Mouse (Mus musculus): ENCODE measurements around the gene Nfkbiz.
A peak's percentile ranks its signal among the peaks of the same experiment; 100 is the strongest.

The Nfkbiz gene

GRCm38 (mm10) chr16:55832617-55833016 lies 6.1 kb downstream of the Nfkbiz start:
- no peak for DNase-seq (ENCODE audit: low spot score in 2 of 2)

- DNase-seq (ENCODE audit: low spot score in 2 of 2): no peak
These were observed 6.7 kb downstream of the Nfkbiz start for GRCm38 (mm10) chr16:55832040-55832439.

- DNase-seq (ENCODE audit: low spot score in 2 of 2): no peak
These were observed 7.2 kb downstream of the Nfkbiz start for GRCm38 (mm10) chr16:55831451-55831850.

GRCm38 (mm10) chr16:55823398-55824155 lies 15.1 kb downstream of the Nfkbiz start:
- DNase-seq (ENCODE audit: low spot score in 2 of 2): peak in 1 of 2 experiments; percentile 3

GRCm38 (mm10) chr16:55822741-55823397 lies 15.8 kb downstream of the Nfkbiz start:
- peak in 1 of 2 experiments; percentile 1 for DNase-seq (ENCODE audit: low spot score in 2 of 2)

- peak; percentile 77 for DNase-seq (ENCODE audit: low spot score in 2 of 2)
These were observed 16.5 kb downstream of the Nfkbiz start for GRCm38 (mm10) chr16:55821997-55822740.

- no peak for DNase-seq (ENCODE audit: low spot score in 2 of 2)
These were observed 17.1 kb downstream of the Nfkbiz start for GRCm38 (mm10) chr16:55821571-55821981.

- DNase-seq (ENCODE audit: low spot score in 2 of 2): peak in 1 of 2 experiments; percentile 5
These were observed 17.7 kb downstream of the Nfkbiz start for GRCm38 (mm10) chr16:55820916-55821570.

GRCm38 (mm10) chr16:55820161-55820915 lies 18.4 kb downstream of the Nfkbiz start:
- peak in 1 of 2 experiments; percentile 2 for DNase-seq (ENCODE audit: low spot score in 2 of 2)

GRCm38 (mm10) chr16:55819186-55819861 lies 19.4 kb downstream of the Nfkbiz start:
- DNase-seq (ENCODE audit: low spot score in 2 of 2): no peak

GRCm38 (mm10) chr16:55817717-55818515 lies 20.8 kb downstream of the Nfkbiz start:
- no peak for DNase-seq (ENCODE audit: low spot score in 2 of 2)

GRCm38 (mm10) chr16:55816202-55816941 lies 22.3 kb downstream of the Nfkbiz start:
- DNase-seq (ENCODE audit: low spot score in 2 of 2): no peak

GRCm38 (mm10) chr16:55815466-55815865 lies 23.2 kb downstream of the Nfkbiz start:
- DNase-seq (ENCODE audit: low spot score in 2 of 2): no peak

GRCm38 (mm10) chr16:55814686-55815085 lies 24.0 kb downstream of the Nfkbiz start:
- DNase-seq (ENCODE audit: low spot score in 2 of 2): no peak

- no peak for DNase-seq (ENCODE audit: low spot score in 2 of 2)
These were observed 24.8 kb downstream of the Nfkbiz start for GRCm38 (mm10) chr16:55813916-55814315.

GRCm38 (mm10) chr16:55811792-55812191 lies 26.9 kb downstream of the Nfkbiz start:
- no peak for DNase-seq (ENCODE audit: low spot score in 2 of 2)

GRCm38 (mm10) chr16:55809779-55810514 lies 28.8 kb downstream of the Nfkbiz start:
- DNase-seq (ENCODE audit: low spot score in 2 of 2): no peak

GRCm38 (mm10) chr16:55809345-55809744 lies 29.4 kb downstream of the Nfkbiz start:
- no peak for DNase-seq (ENCODE audit: low spot score in 2 of 2)

Data from frontal cortex, postnatal 10 days (tissue).